Mouse (Mus musculus) hindbrain, postnatal 0 days (tissue): ENCODE measurements around the gene Xrra1. TPM values are rescaled to one million over a fixed set of nuclear protein-coding genes. Genes with fewer than 3 reads are reported as not detected.
A peak's percentile ranks its signal among the peaks of the same experiment; 100 is the strongest.

Experiments used
- ATAC-seq: fragments of 200-750 bp; cut with Nextera tagmentation; 2 replicates; pipeline ENCODE4 v1.8.0; 2017; ENCODE audit warnings: mild to moderate bottlenecking, moderate TSS enrichment, moderate library complexity
- DNase-seq: peaks from one replicate; pipeline ENCODE4 v3.0.0-alpha.2; 2015; ENCODE audit warnings: low spot score
- H3K27ac ChIP-seq: fragments of 300-500 bp; sonication (generic); 2 replicates; pipeline ENCODE4 v1.5.1; 2014; ENCODE audit warnings: mild to moderate bottlenecking
- H3K27me3 ChIP-seq: fragments of 300-500 bp; sonication (generic); 2 replicates; pipeline ENCODE4 v1.6.1; 2014; ENCODE audit warnings: low read length, mixed read lengths; ENCODE audit not compliant: insufficient read depth
- H3K36me3 ChIP-seq: fragments of 300-500 bp; sonication (generic); 2 replicates; pipeline ENCODE4 v1.6.1; 2014; ENCODE audit warnings: low read length, mixed read lengths; ENCODE audit not compliant: insufficient read depth
- H3K4me1 ChIP-seq: fragments of 300-500 bp; sonication (generic); 2 replicates; pipeline ENCODE4 v1.6.1; 2014; ENCODE audit warnings: antibody characterized with exemption, low read length, mixed read lengths; ENCODE audit not compliant: insufficient read depth
- H3K4me2 ChIP-seq: fragments of 300-500 bp; sonication (generic); 2 replicates; pipeline ENCODE4 v1.6.1; 2014; ENCODE audit warnings: low read depth, mild to moderate bottlenecking, low read length, moderate library complexity, mixed read lengths
- H3K4me3 ChIP-seq: fragments of 300-500 bp; sonication (generic); 2 replicates; pipeline ENCODE4 v1.5.1; 2014; ENCODE audit warnings: low read length
- H3K9ac ChIP-seq: fragments of 300-500 bp; sonication (generic); replicated peaks from 2 replicates; pipeline ENCODE4 v1.6.1; 2014; ENCODE audit warnings: mild to moderate bottlenecking, low read length, moderate library complexity, mixed read lengths
- H3K9me3 ChIP-seq: fragments of 300-500 bp; sonication (generic); 2 replicates; pipeline ENCODE4 v1.6.1; 2016; ENCODE audit warnings: low read length, mixed read lengths
- CTCF ChIP-seq: IDR thresholded peaks from 2 replicates; pipeline ENCODE4 v1.5.1; 2016; ENCODE audit warnings: antibody characterized with exemption, control low read depth, low read depth
- WGBS: fragments of 180-500 bp; shearing (Covaris S2); extraction: QIAGEN DNeasy Blood & Tissue Kit; methylation state at CpG from one replicate; pipeline ENCODE4 v1.1.7; 2014; 5-methylcytosine and 5-hydroxymethylcytosine counted together
- polyA plus RNA-seq: library from polyadenylated mRNA; unstranded; fragments of >200 nt; fragmentation: Nextera tagmentation; extraction: Ambion mirVana; gene quantifications from 2 replicates; pipeline ENCODE4 v1.2.1, GENCODE M21; 2015
- total RNA-seq: library from RNA; depleted of rRNA; stranded (reverse); fragments of >200 nt; gene quantifications from 2 replicates; pipeline ENCODE4 v1.2.3, GENCODE M21; 2014

Xrra1 gene
- total and polyA plus RNA-seq, 2 experiments from 2014 or later, result 1.3 to 2.6 TPM

GRCm38 (mm10) chr7:99878254-99878653, 19.3 kb downstream of the Xrra1 start:
- Histone ChIP-seq H3K9ac (no peak overlapping the region), H3K36me3 (no peaks in the 10 kb centered on the region), H3K4me3 (no peak overlapping the region), H3K27me3 (no peaks in the 10 kb centered on the region), H3K9me3 (no peaks in the 10 kb centered on the region), H3K27ac (no peak overlapping the region), H3K4me1 (no peaks in the 10 kb centered on the region), H3K4me2 (no peak overlapping the region)
- peak; percentile 39 for DNase-seq
- peak; percentile 71 for ATAC-seq
- no peak for TF ChIP-seq CTCF
- 42% methylated on average over 2 of the region's 2 CpGs for WGBS

- Histone ChIP-seq H3K27me3 (no peaks in the 10 kb centered on the region), H3K27ac (no peak overlapping the region), H3K4me1 (0 out of 2 replicates have a peak, but pooled peaks cover 5% of the 10 kb centered on the region), H3K36me3 (no peaks in the 10 kb centered on the region), H3K4me3 (no peak overlapping the region), H3K9me3 (no peaks in the 10 kb centered on the region), H3K4me2 (no peak overlapping the region), H3K9ac (no peak overlapping the region)
- 77% methylated on average over 2 of the region's 2 CpGs for WGBS
- TF ChIP-seq CTCF, result no peak
- ATAC-seq (no peak), DNase-seq (no peak)
Measured at GRCm38 (mm10) chr7:99887230-99887735, 28.4 kb downstream of the Xrra1 start.

GRCm38 (mm10) chr7:99887743-99888142, 28.8 kb downstream of the Xrra1 start:
- ATAC-seq (no peak), DNase-seq (no peak)
- H3K4me2 ChIP-seq, result no peak overlapping the region
- 0 out of 2 replicates have a peak, but pooled peaks cover 5% of the 10 kb centered on the region for H3K4me1 ChIP-seq
- H3K27ac ChIP-seq, result no peak overlapping the region
- no peak for TF ChIP-seq CTCF
- no peaks in the 10 kb centered on the region for H3K9me3 ChIP-seq
- no peaks in the 10 kb centered on the region for H3K36me3 ChIP-seq
- no peaks in the 10 kb centered on the region for H3K27me3 ChIP-seq
- H3K9ac ChIP-seq, result no peak overlapping the region
- H3K4me3 ChIP-seq, result no peak overlapping the region

GRCm38 (mm10) chr7:99889175-99889880, 30.4 kb downstream of the Xrra1 start:
- 36% methylated on average over 10 of the region's 10 CpGs for whole genome bisulfite sequencing
- DNase-seq (peak; percentile 58), ATAC-seq (peak; percentile 41; the same call in 1 of the 2 replicates)
- Histone ChIP-seq H3K4me3 (no peak overlapping the region), H3K4me1 (peaks cover 5% of the 10 kb centered on the region; the same call in 1 of the 2 replicates), H3K36me3 (no peaks in the 10 kb centered on the region), H3K9me3 (no peaks in the 10 kb centered on the region), H3K27ac (peak overlapping the region; percentile 15; the same call in 1 of the 2 replicates), H3K9ac (no peak overlapping the region), H3K27me3 (no peaks in the 10 kb centered on the region), H3K4me2 (no peak overlapping the region)
- peak; percentile 55 for TF ChIP-seq CTCF

- Histone ChIP-seq H3K27me3 (no peaks in the 10 kb centered on the region), H3K27ac (no peak overlapping the region), H3K36me3 (no peaks in the 10 kb centered on the region), H3K9me3 (no peaks in the 10 kb centered on the region), H3K4me1 (peaks cover 5% of the 10 kb centered on the region; the same call in 1 of the 2 replicates), H3K4me3 (no peak overlapping the region), H3K4me2 (no peak overlapping the region), H3K9ac (no peak overlapping the region)
- no peak for ATAC-seq
- no peak for TF ChIP-seq CTCF
- WGBS, result 65% methylated on average over 3 of the region's 3 CpGs
- DNase-seq, result no peak
Measured at GRCm38 (mm10) chr7:99890168-99890755, 31.3 kb downstream of the Xrra1 start.

- Histone ChIP-seq H3K4me3 (no peak overlapping the region), H3K27ac (no peak overlapping the region), H3K9me3 (no peaks in the 10 kb centered on the region), H3K27me3 (no peaks in the 10 kb centered on the region), H3K4me1 (peaks cover 5% of the 10 kb centered on the region; the same call in 1 of the 2 replicates), H3K36me3 (no peaks in the 10 kb centered on the region), H3K9ac (no peak overlapping the region), H3K4me2 (no peak overlapping the region)
- TF ChIP-seq CTCF, result no peak
- WGBS, result 63% methylated on average over 3 of the region's 3 CpGs
- DNase-seq, result no peak
- ATAC-seq, result no peak
Measured at GRCm38 (mm10) chr7:99891471-99891870, 32.6 kb downstream of the Xrra1 start.
